Mouse (Mus musculus) limb, embryonic 13.5 days (tissue): ENCODE measurements around the gene Ccdc162. TPM values are rescaled to one million over a fixed set of nuclear protein-coding genes. Genes with fewer than 3 reads are reported as not detected.

Experiments
- ATAC-seq: fragments of 200-750 bp; cut with Nextera tagmentation; 2 replicates; pipeline ENCODE4 v1.8.0; 2017; ENCODE audit warnings: low read depth, moderate number of reproducible peaks, moderate TSS enrichment; ENCODE audit not compliant: low FRiP score
- H3K27ac ChIP-seq: fragments of 300-500 bp; sonication (generic); 2 replicates; pipeline ENCODE4 v1.5.1; 2015; ENCODE audit warnings: inconsistent platforms, mild to moderate bottlenecking, moderate library complexity
- H3K27me3 ChIP-seq: fragments of 300-500 bp; sonication (generic); 2 replicates; pipeline ENCODE4 v1.6.1; 2015; ENCODE audit warnings: mild to moderate bottlenecking, inconsistent platforms
- H3K36me3 ChIP-seq: fragments of 300-500 bp; sonication (generic); 2 replicates; pipeline ENCODE4 v1.6.1; 2015; ENCODE audit warnings: inconsistent platforms, mild to moderate bottlenecking, moderate library complexity
- H3K4me1 ChIP-seq: fragments of 300-500 bp; sonication (generic); 2 replicates; pipeline ENCODE4 v1.6.1; 2015; ENCODE audit warnings: inconsistent platforms
- H3K4me2 ChIP-seq: fragments of 300-500 bp; sonication (generic); replicated peaks from 2 replicates; pipeline ENCODE4 v1.6.1; 2015; ENCODE audit warnings: inconsistent platforms, mild to moderate bottlenecking, moderate library complexity
- H3K4me3 ChIP-seq: fragments of 300-500 bp; sonication (generic); 2 replicates; pipeline ENCODE4 v1.5.1; 2015; ENCODE audit warnings: moderate library complexity, mild to moderate bottlenecking, inconsistent platforms
- H3K9ac ChIP-seq: fragments of 300-500 bp; sonication (generic); 2 replicates; pipeline ENCODE4 v1.6.1; 2015; ENCODE audit warnings: mild to moderate bottlenecking, inconsistent platforms
- H3K9me3 ChIP-seq: fragments of 300-500 bp; sonication (generic); 2 replicates; pipeline ENCODE4 v1.6.1; 2016; ENCODE audit warnings: inconsistent platforms
- WGBS: fragments of 180-500 bp; shearing (Covaris S2); methylation state at CpG from one replicate; pipeline ENCODE4 v1.1.7; 2015; 5-methylcytosine and 5-hydroxymethylcytosine counted together
- polyA plus RNA-seq: library from polyadenylated mRNA; unstranded; fragments of >200 nt; fragmentation: Nextera tagmentation; extraction: Ambion mirVana; gene quantifications from 2 replicates; pipeline ENCODE4 v1.2.1, GENCODE M21; 2015

Gene Ccdc162
- 1.2 and 1.4 TPM in 2 replicates for polyA plus RNA-seq

- no peak for ATAC-seq
- no peaks in the 10 kb centered on the region for H3K27me3 ChIP-seq
- no peaks in the 10 kb centered on the region; the same call in 1 of the 2 replicates for H3K36me3 ChIP-seq
- H3K27ac ChIP-seq = no peak within 1 kb of the TSS
- 0 out of 2 replicates have a peak within 1 kb of the TSS, but pooled peaks have one; percentile 11 for H3K4me2 ChIP-seq
- no peaks in the 10 kb centered on the region for H3K4me1 ChIP-seq
- H3K4me3 ChIP-seq = no peak within 1 kb of the TSS
- H3K9me3 ChIP-seq = no peaks in the 10 kb centered on the region
- 64% methylated on average over 15 of the region's 15 CpGs for WGBS
- no peak within 1 kb of the TSS for H3K9ac ChIP-seq
Measured at GRCm38 (mm10) chr10:41716029-41716897, at the start of gene Ccdc162. TSS of gene Ccdc162 (minus strand) at chr10:41716634.

GRCm38 (mm10) chr10:41765586-41765985 lies 49.2 kb upstream of the Ccdc162 start:
- Histone ChIP-seq H3K27ac (no peak overlapping the region), H3K36me3 (no peaks in the 10 kb centered on the region), H3K9me3 (no peaks in the 10 kb centered on the region), H3K4me1 (no peaks in the 10 kb centered on the region), H3K27me3 (no peaks in the 10 kb centered on the region), H3K4me3 (no peak overlapping the region), H3K9ac (no peak overlapping the region), H3K4me2 (no peak overlapping the region)
- 93% methylated on average over 4 of the region's 4 CpGs for WGBS
- no peak for ATAC-seq

- Histone ChIP-seq H3K27me3 (no peaks in the 10 kb centered on the region), H3K9me3 (no peaks in the 10 kb centered on the region), H3K9ac (no peak overlapping the region), H3K4me1 (no peaks in the 10 kb centered on the region), H3K4me2 (no peak overlapping the region), H3K27ac (no peak overlapping the region), H3K36me3 (no peaks in the 10 kb centered on the region), H3K4me3 (no peak overlapping the region)
- no peak for ATAC-seq
- WGBS = 73% methylated on average over 3 of the region's 3 CpGs
Measured at GRCm38 (mm10) chr10:41763741-41764385, 47.4 kb upstream of the Ccdc162 start.

GRCm38 (mm10) chr10:41760866-41761265 lies 44.4 kb upstream of the Ccdc162 start:
- no peak overlapping the region for H3K27ac ChIP-seq
- H3K27me3 ChIP-seq = no peaks in the 10 kb centered on the region
- WGBS = 76% methylated on average over 3 of the region's 3 CpGs
- 0 out of 2 replicates have a peak, but pooled peaks cover 3% of the 10 kb centered on the region for H3K4me1 ChIP-seq
- no peak overlapping the region for H3K4me2 ChIP-seq
- ATAC-seq = no peak
- H3K9me3 ChIP-seq = no peaks in the 10 kb centered on the region
- no peaks in the 10 kb centered on the region for H3K36me3 ChIP-seq
- H3K9ac ChIP-seq = no peak overlapping the region
- H3K4me3 ChIP-seq = no peak overlapping the region

- Histone ChIP-seq H3K36me3 (no peaks in the 10 kb centered on the region), H3K9me3 (no peaks in the 10 kb centered on the region)
Measured at GRCm38 (mm10) chr10:41758041-41758440, 41.6 kb upstream of the Ccdc162 start.

GRCm38 (mm10) chr10:41757226-41757625 lies 40.8 kb upstream of the Ccdc162 start:
- 92% methylated on average over 5 of the region's 5 CpGs for WGBS
- no peak overlapping the region for H3K4me3 ChIP-seq
- H3K27me3 ChIP-seq = no peaks in the 10 kb centered on the region
- no peak overlapping the region for H3K27ac ChIP-seq
- 0 out of 2 replicates have a peak, but pooled peaks cover 3% of the 10 kb centered on the region for H3K4me1 ChIP-seq
- no peak overlapping the region for H3K9ac ChIP-seq
- H3K36me3 ChIP-seq = no peaks in the 10 kb centered on the region
- no peaks in the 10 kb centered on the region for H3K9me3 ChIP-seq
- no peak overlapping the region for H3K4me2 ChIP-seq
- no peak for ATAC-seq

More at GRCm38 (mm10) chr10:41758041-41758440, 41.6 kb upstream of the Ccdc162 start:
- Histone ChIP-seq H3K4me3 (no peak overlapping the region), H3K27me3 (no peaks in the 10 kb centered on the region), H3K4me2 (no peak overlapping the region), H3K4me1 (0 out of 2 replicates have a peak, but pooled peaks cover 3% of the 10 kb centered on the region), H3K9ac (no peak overlapping the region), H3K27ac (no peak overlapping the region)
- ATAC-seq = no peak

GRCm38 (mm10) chr10:41751867-41752480 lies 35.5 kb upstream of the Ccdc162 start:
- no peak overlapping the region for H3K4me3 ChIP-seq
- ATAC-seq = no peak
- no peak overlapping the region for H3K27ac ChIP-seq
- 0 out of 2 replicates have a peak, but pooled peaks cover 1% of the 10 kb centered on the region for H3K4me1 ChIP-seq
- H3K4me2 ChIP-seq = no peak overlapping the region
- H3K9ac ChIP-seq = no peak overlapping the region
- H3K27me3 ChIP-seq = no peaks in the 10 kb centered on the region
- H3K36me3 ChIP-seq = no peaks in the 10 kb centered on the region
- WGBS = 82% methylated on average over 14 of the region's 14 CpGs
- H3K9me3 ChIP-seq = no peaks in the 10 kb centered on the region

- Histone ChIP-seq H3K4me3 (no peak overlapping the region), H3K9ac (no peak overlapping the region), H3K4me2 (no peak overlapping the region), H3K36me3 (no peaks in the 10 kb centered on the region), H3K27ac (no peak overlapping the region), H3K4me1 (peaks cover 16% of the 10 kb centered on the region), H3K9me3 (no peaks in the 10 kb centered on the region), H3K27me3 (no peaks in the 10 kb centered on the region)
- ATAC-seq = no peak
- WGBS = 82% methylated on average over 3 of the region's 3 CpGs
Measured at GRCm38 (mm10) chr10:41749306-41749705, 32.9 kb upstream of the Ccdc162 start.

- WGBS = 85% methylated on average over 5 of the region's 5 CpGs
- ATAC-seq = no peak
- Histone ChIP-seq H3K9me3 (no peaks in the 10 kb centered on the region), H3K9ac (no peak overlapping the region), H3K27ac (no peak overlapping the region), H3K4me1 (peaks cover 16% of the 10 kb centered on the region), H3K27me3 (no peaks in the 10 kb centered on the region), H3K36me3 (peaks cover 3% of the 10 kb centered on the region; the same call in 1 of the 2 replicates), H3K4me3 (no peak overlapping the region), H3K4me2 (no peak overlapping the region)
Measured at GRCm38 (mm10) chr10:41746554-41746953, 30.1 kb upstream of the Ccdc162 start.

GRCm38 (mm10) chr10:41744006-41744405 lies 27.6 kb upstream of the Ccdc162 start:
- no peaks in the 10 kb centered on the region for H3K27me3 ChIP-seq
- no peak overlapping the region for H3K9ac ChIP-seq
- H3K27ac ChIP-seq = no peak overlapping the region
- no peak for ATAC-seq
- H3K4me1 ChIP-seq = peaks cover 16% of the 10 kb centered on the region
- H3K4me2 ChIP-seq = no peak overlapping the region
- H3K4me3 ChIP-seq = no peak overlapping the region
- H3K9me3 ChIP-seq = no peaks in the 10 kb centered on the region
- 71% methylated on average over 4 of the region's 4 CpGs for WGBS
- peaks cover 3% of the 10 kb centered on the region; the same call in 1 of the 2 replicates for H3K36me3 ChIP-seq

- 0 out of 2 replicates have a peak, but pooled peaks cover 3% of the 10 kb centered on the region for H3K9me3 ChIP-seq
- WGBS = 86% methylated on average over 2 of the region's 2 CpGs
- H3K9ac ChIP-seq = no peak overlapping the region
- H3K4me2 ChIP-seq = no peak overlapping the region
- H3K36me3 ChIP-seq = peaks cover 23% of the 10 kb centered on the region
- H3K27me3 ChIP-seq = no peaks in the 10 kb centered on the region
- no peak for ATAC-seq
- no peak overlapping the region for H3K4me3 ChIP-seq
- no peak overlapping the region for H3K27ac ChIP-seq
- no peaks in the 10 kb centered on the region for H3K4me1 ChIP-seq
Measured at GRCm38 (mm10) chr10:41740221-41740620, 23.8 kb upstream of the Ccdc162 start.

- H3K9ac ChIP-seq = no peak overlapping the region
- no peak overlapping the region for H3K4me3 ChIP-seq
- H3K9me3 ChIP-seq = 0 out of 2 replicates have a peak, but pooled peaks cover 3% of the 10 kb centered on the region
- H3K4me1 ChIP-seq = no peaks in the 10 kb centered on the region
- H3K4me2 ChIP-seq = no peak overlapping the region
- 90% methylated on average over 16 of the region's 16 CpGs for WGBS
- H3K27me3 ChIP-seq = no peaks in the 10 kb centered on the region
- no peak overlapping the region for H3K27ac ChIP-seq
- peaks cover 21% of the 10 kb centered on the region for H3K36me3 ChIP-seq
- no peak for ATAC-seq
Measured at GRCm38 (mm10) chr10:41737245-41737644, 20.8 kb upstream of the Ccdc162 start.
